Mouse (Mus musculus) cerebellum, adult 2 months (tissue): ENCODE data around the gene Prepl. TPM values are rescaled to one million over a fixed set of nuclear protein-coding genes. Genes with fewer than 3 reads are reported as not detected.

Experiments
- DNase-seq, 2 experiments: peaks; one replicate each; pipeline ENCODE4 v3.0.0; 2021
- H3K27ac ChIP-seq: fragments of 200-500 bp; 2 replicates; pipeline ENCODE4 v1.5.1; 2012; ENCODE audit warnings: low read length, control low read depth, inconsistent platforms; ENCODE audit not compliant: insufficient read depth
- H3K27me3 ChIP-seq: fragments of 200-500 bp; 2 replicates; pipeline ENCODE4 v1.6.1; 2012; ENCODE audit warnings: inconsistent platforms, mild to moderate bottlenecking, low read length, moderate library complexity; ENCODE audit not compliant: control insufficient read depth, insufficient read depth
- H3K4me1 ChIP-seq: fragments of 200-500 bp; 2 replicates; pipeline ENCODE4 v1.6.1; 2011; ENCODE audit warnings: low read length; ENCODE audit not compliant: control insufficient read depth, insufficient read depth
- H3K4me3 ChIP-seq: fragments of 200-500 bp; replicated peaks from 2 replicates; pipeline ENCODE3; 2011; ENCODE audit warnings: mild to moderate bottlenecking, low read depth, low read length, control low read depth; ENCODE audit not compliant: insufficient read depth
- CTCF ChIP-seq: fragments of 200-500 bp; IDR thresholded peaks from 2 replicates; pipeline ENCODE4 v1.5.1; 2011; ENCODE audit warnings: low read depth, mild to moderate bottlenecking, control low read depth, low read length, moderate library complexity, borderline replicate concordance; ENCODE audit not compliant: insufficient read depth
- POLR2A ChIP-seq: fragments of 200-500 bp; IDR thresholded peaks from 2 replicates; pipeline ENCODE4 v1.6.1; 2011; ENCODE audit warnings: low read length, control low read depth, borderline replicate concordance; ENCODE audit not compliant: insufficient read depth
- WGBS: fragments of 180-500 bp; shearing (Covaris S2); methylation state at CpG from one replicate; pipeline ENCODE4 v1.1.7; 2018; 5-methylcytosine and 5-hydroxymethylcytosine counted together
- polyA plus RNA-seq: library from polyadenylated mRNA; depleted of rRNA; stranded (reverse); fragments of >200 nt; gene quantifications from 2 replicates; pipeline ENCODE4 v1.2.3, GENCODE M21; 2012

The Prepl gene
- polyA plus RNA-seq, 1 experiment = 286 TPM

DNA sequence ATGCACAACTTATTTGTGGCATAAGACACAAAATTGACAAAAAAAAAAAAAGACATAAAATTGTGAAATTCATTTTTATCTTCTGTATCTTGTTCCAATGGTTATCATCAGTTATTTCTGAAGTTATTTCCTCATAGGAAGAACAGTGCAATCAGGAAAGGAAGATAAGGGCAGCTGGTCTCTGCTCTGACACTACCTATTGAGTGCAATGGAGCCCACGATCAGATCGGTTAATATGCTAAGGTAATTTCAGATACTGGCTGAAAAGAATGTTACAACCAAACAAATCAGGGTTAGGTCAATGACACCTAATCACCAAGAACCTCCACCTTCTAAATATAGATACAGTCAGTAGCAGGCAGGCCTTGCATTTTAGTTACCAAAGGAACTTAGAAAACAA, 4.7 kb downstream of the Prepl start:
- Histone ChIP-seq H3K4me1 (peaks cover 5% of the 10 kb centered on the region; the same call in 1 of the 2 replicates), H3K27me3 (no peaks in the 10 kb centered on the region), H3K27ac (no peak overlapping the region), H3K4me3 (no peak overlapping the region)
- DNase-seq = no peak
- no peak for TF ChIP-seq CTCF
- TF ChIP-seq POLR2A = no peak
- WGBS = 91% methylated on average over 2 of the region's 2 CpGs

DNA sequence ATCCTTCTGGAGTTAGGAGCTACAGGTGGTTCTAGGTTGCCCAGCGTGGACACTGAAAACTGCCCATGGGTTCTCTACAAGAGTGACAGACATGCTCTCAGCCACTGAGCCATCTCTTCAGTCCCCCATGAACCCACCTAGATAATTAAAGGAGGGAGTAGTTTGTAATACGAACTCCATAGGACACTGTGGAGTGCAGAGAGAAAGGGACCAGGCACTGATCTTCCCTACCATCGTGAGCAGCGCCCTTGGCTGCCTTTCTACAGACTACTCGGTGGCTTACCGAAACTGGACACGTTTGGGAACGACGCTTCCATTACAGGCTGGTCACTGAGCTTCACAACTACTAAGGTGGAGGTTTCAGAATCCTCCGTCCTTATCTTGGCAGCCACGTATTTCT, 9.3 kb downstream of the Prepl start:
- no peak for TF ChIP-seq CTCF
- TF ChIP-seq POLR2A = no peak

DNA sequence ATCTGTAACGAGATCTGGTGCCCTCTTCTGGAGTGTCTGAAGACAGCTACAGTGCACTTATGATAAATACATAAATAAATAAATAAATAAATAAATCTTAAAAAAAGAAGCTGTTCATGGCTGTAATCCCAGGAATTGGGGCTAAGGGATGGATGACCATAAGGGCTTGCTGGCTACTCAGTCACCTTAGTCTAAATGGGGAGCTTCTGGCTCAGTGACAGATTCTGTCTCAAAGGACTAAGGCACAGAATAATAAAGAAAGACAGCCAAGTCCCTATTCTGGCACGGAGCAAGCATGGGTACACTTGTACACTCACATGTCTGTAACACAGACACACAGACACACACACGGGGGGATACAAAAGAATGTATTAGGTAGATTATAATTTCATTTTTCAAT, 10.8 kb downstream of the Prepl start:
- no peaks in the 10 kb centered on the region for H3K4me1 ChIP-seq
- peak in 1 of 2 experiments; percentile 64 for DNase-seq
- H3K27ac ChIP-seq = no peak overlapping the region
- no peak overlapping the region for H3K4me3 ChIP-seq
- WGBS = 48% methylated on average over 3 of the region's 3 CpGs
- H3K27me3 ChIP-seq = no peaks in the 10 kb centered on the region
- TF ChIP-seq POLR2A = no peak
- no peak for TF ChIP-seq CTCF

More for the DNA sequence above, 9.3 kb downstream of the Prepl start:
- Histone ChIP-seq H3K27me3 (no peaks in the 10 kb centered on the region), H3K4me1 (no peaks in the 10 kb centered on the region), H3K27ac (no peak overlapping the region), H3K4me3 (no peak overlapping the region)
- 94% methylated on average over 11 of the region's 11 CpGs for WGBS
- DNase-seq = no peak

- no peaks in the 10 kb centered on the region; the same call in 1 of the 2 replicates for H3K4me1 ChIP-seq
Observed at GRCm38 (mm10) chr17:85074083-85074482, 16.0 kb downstream of the Prepl start.

GRCm38 (mm10) chr17:85073214-85073613, 16.8 kb downstream of the Prepl start:
- no peak for DNase-seq
- WGBS = 54% methylated on average over 7 of the region's 7 CpGs
- TF ChIP-seq CTCF (no peak), POLR2A (no peak)
- H3K27me3 ChIP-seq = no peaks in the 10 kb centered on the region
- H3K4me1 ChIP-seq = no peaks in the 10 kb centered on the region; the same call in 1 of the 2 replicates
- no peak overlapping the region for H3K4me3 ChIP-seq
- no peak overlapping the region for H3K27ac ChIP-seq

More at GRCm38 (mm10) chr17:85074083-85074482, 16.0 kb downstream of the Prepl start:
- H3K27ac ChIP-seq = no peak overlapping the region
- WGBS = 75% methylated on average over 4 of the region's 4 CpGs
- no peaks in the 10 kb centered on the region for H3K27me3 ChIP-seq
- no peak overlapping the region for H3K4me3 ChIP-seq
- DNase-seq = no peak
- TF ChIP-seq CTCF = no peak

GRCm38 (mm10) chr17:85072383-85072782, 17.7 kb downstream of the Prepl start:
- no peak for TF ChIP-seq CTCF
- no peak for TF ChIP-seq POLR2A
- no peak overlapping the region for H3K27ac ChIP-seq
- no peaks in the 10 kb centered on the region; the same call in 1 of the 2 replicates for H3K4me1 ChIP-seq
- DNase-seq = no peak
- H3K27me3 ChIP-seq = no peaks in the 10 kb centered on the region
- WGBS = 48% methylated on average over 11 of the region's 11 CpGs
- no peak overlapping the region for H3K4me3 ChIP-seq

GRCm38 (mm10) chr17:85071088-85071775, 18.8 kb downstream of the Prepl start:
- Histone ChIP-seq H3K4me3 (no peak overlapping the region), H3K4me1 (no peaks in the 10 kb centered on the region; the same call in 1 of the 2 replicates), H3K27ac (no peak overlapping the region), H3K27me3 (no peaks in the 10 kb centered on the region)
- TF ChIP-seq CTCF (peak; percentile 38; the same call in 1 of the 2 replicates), POLR2A (no peak)
- WGBS = 80% methylated on average over 8 of the region's 8 CpGs
- DNase-seq = no peak

- no peak for DNase-seq
- Histone ChIP-seq H3K4me1 (no peaks in the 10 kb centered on the region; the same call in 1 of the 2 replicates), H3K4me3 (no peak overlapping the region), H3K27me3 (no peaks in the 10 kb centered on the region), H3K27ac (no peak overlapping the region)
- 85% methylated on average over 6 of the region's 6 CpGs for WGBS
- no peak for TF ChIP-seq CTCF
- TF ChIP-seq POLR2A = no peak
Observed at GRCm38 (mm10) chr17:85070658-85071057, 19.4 kb downstream of the Prepl start.
